Mouse (Mus musculus) frontal cortex, postnatal 14 days (tissue): ENCODE results near the gene Zfp462.
"Not testable (repeated sequence)": the region's sequence is repeated elsewhere in the genome, so short reads cannot be mapped to it uniquely, and the experiment has no call there.

Experiments used
- DNase-seq, 2 experiments: peaks; one replicate each; pipeline ENCODE4 v3.0.0; 2022; ENCODE audit warnings: low spot score in 2 of 2

The Zfp462 gene

GRCm38 (mm10) chr4:54950866-54951265, 6.0 kb downstream of the Zfp462 start:
- no peak for DNase-seq

GRCm38 (mm10) chr4:54953657-54954395, 9.0 kb downstream of the Zfp462 start:
- no peak for DNase-seq

- DNase-seq: no peak
These were observed 9.6 kb downstream of the Zfp462 start for GRCm38 (mm10) chr4:54954455-54954854.

- DNase-seq: no peak
These were observed 15.9 kb downstream of the Zfp462 start for GRCm38 (mm10) chr4:54960776-54961175.

GRCm38 (mm10) chr4:54962141-54962540, 17.3 kb downstream of the Zfp462 start:
- no peak for DNase-seq

- no peak for DNase-seq
These were observed 18.7 kb downstream of the Zfp462 start for GRCm38 (mm10) chr4:54963551-54963950.

- DNase-seq: no peak
These were observed 20.4 kb downstream of the Zfp462 start for GRCm38 (mm10) chr4:54965169-54965695.

GRCm38 (mm10) chr4:54966161-54966806, 21.4 kb downstream of the Zfp462 start:
- peak; percentile 42 for DNase-seq

GRCm38 (mm10) chr4:54967166-54967565, 22.3 kb downstream of the Zfp462 start:
- no peak for DNase-seq

- no peak for DNase-seq
These were observed 22.9 kb downstream of the Zfp462 start for GRCm38 (mm10) chr4:54967721-54968120.

- no peak for DNase-seq
These were observed 24.9 kb downstream of the Zfp462 start for GRCm38 (mm10) chr4:54969671-54970295.

- DNase-seq: no peak
These were observed 26.5 kb downstream of the Zfp462 start for GRCm38 (mm10) chr4:54971386-54971785.

- no peak for DNase-seq
These were observed 27.2 kb downstream of the Zfp462 start for GRCm38 (mm10) chr4:54972096-54972495.

GRCm38 (mm10) chr4:54972827-54973560, 28.1 kb downstream of the Zfp462 start:
- no peak for DNase-seq

GRCm38 (mm10) chr4:54979771-54980472, 35.1 kb downstream of the Zfp462 start:
- no peak for DNase-seq

GRCm38 (mm10) chr4:54984502-54984901, 39.7 kb downstream of the Zfp462 start:
- no peak for DNase-seq

- no peak for DNase-seq
These were observed 41.8 kb downstream of the Zfp462 start for GRCm38 (mm10) chr4:54986671-54987070.

- no peak for DNase-seq
These were observed 42.4 kb downstream of the Zfp462 start for GRCm38 (mm10) chr4:54987256-54987655.

GRCm38 (mm10) chr4:54987926-54988325, 43.1 kb downstream of the Zfp462 start:
- DNase-seq: no peak

- no peak for DNase-seq
These were observed 47.1 kb downstream of the Zfp462 start for GRCm38 (mm10) chr4:54991973-54992372.

GRCm38 (mm10) chr4:54993001-54993400, 48.2 kb downstream of the Zfp462 start:
- not testable (repeated sequence) for DNase-seq
